Mouse (Mus musculus): ENCODE measurements around the gene Vegfa. TPM values are rescaled to one million over a fixed set of nuclear protein-coding genes. Genes with fewer than 3 reads are reported as not detected.

Gene Vegfa
- polyA plus RNA-seq (2016; fragmentation: Nextera tagmentation; extraction: Ambion mirVana) = 2.1 and 2.3 TPM in 2 replicates

DNA sequence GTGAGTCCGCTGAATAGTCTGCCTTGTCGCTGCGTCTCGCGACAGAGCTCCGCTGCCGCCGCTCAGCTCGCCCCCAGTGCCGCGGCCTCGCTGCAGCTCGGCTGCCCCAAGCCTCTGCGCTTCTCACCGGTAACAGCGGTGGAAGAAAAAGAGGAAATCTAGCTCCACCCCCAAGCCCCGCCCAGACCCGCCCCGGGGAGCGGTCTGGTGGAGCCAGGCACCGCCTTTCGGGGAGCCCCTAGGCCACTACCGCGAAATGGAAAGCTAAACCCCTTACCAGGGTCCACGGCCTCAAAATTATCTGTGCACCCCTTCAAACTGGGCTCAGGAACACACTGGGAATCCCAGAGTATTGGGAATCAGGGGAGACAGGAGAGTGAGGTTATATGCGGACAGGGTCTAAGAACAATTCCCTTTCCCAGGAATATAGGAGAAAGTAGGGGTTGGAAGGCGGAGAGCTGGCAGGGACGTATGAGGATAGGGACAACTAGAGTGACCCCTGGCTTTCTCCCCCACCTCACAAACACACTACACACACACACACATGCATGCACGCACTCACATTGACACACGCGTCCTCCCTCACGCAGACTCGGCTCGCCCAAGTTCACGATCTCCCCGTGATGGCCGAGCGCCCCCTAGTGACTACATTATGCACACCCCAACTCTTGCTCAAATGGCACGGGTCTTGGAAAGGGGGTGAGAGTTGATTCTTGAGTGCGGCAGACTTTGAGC is at the start of gene Vegfa:
Vegfa (minus strand) TSS at position 113 of the 735 bp plus-strand sequence.
- DNase-seq (ENCODE audit: low spot score) = peak; percentile 94
- H3K27ac ChIP-seq (replicated peaks) = peak within 1 kb of the TSS; percentile 98
- peaks cover 7% of the 10 kb centered on the region for H3K36me3 ChIP-seq (replicated peaks)
- peaks cover 50% of the 10 kb centered on the region for H3K4me1 ChIP-seq
- H3K4me3 ChIP-seq = peak within 1 kb of the TSS; percentile 83
- H3K27me3 ChIP-seq (replicated peaks; ENCODE audit: low read depth, poor library complexity, severe bottlenecking) = peaks cover 26% of the 10 kb centered on the region
- H3K9me3 ChIP-seq = no peaks in the 10 kb centered on the region
- WGBS = under 1% methylated on average over 40 of the region's 40 CpGs

DNA sequence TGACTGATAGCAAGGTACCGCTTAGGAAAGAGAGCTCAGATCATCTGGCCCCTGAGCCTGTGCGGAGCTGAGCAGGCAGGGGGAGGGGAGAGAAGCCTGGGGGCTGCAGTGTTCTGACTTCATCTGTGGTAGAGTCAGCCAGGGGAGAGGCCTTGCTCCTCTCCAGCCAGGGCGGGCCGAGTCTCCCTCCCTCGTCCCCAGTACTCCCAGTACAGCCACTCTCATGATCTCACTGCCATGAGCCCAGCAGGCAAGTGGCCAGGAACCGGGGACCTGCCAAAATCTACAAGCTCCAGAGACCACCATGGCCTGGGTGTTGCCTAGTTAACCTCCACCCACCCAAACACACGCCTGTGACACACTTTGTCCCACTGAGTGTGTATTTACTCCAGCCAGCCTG is 49.5 kb upstream of the Vegfa start:
- peak overlapping the region; percentile 74 for H3K27ac ChIP-seq (replicated peaks)

GRCm38 (mm10) chr17:46081042-46081441 is 48.9 kb upstream of the Vegfa start:
- WGBS = 59% methylated on average over 5 of the region's 5 CpGs
- DNase-seq (ENCODE audit: low spot score) = no peak
- peak overlapping the region; percentile 74 for H3K27ac ChIP-seq (replicated peaks)
- H3K27me3 ChIP-seq (replicated peaks; ENCODE audit: low read depth, poor library complexity, severe bottlenecking) = no peaks in the 10 kb centered on the region
- peaks cover 53% of the 10 kb centered on the region for H3K4me1 ChIP-seq
- no peaks in the 10 kb centered on the region for H3K9me3 ChIP-seq
- H3K4me3 ChIP-seq = no peak overlapping the region
- no peaks in the 10 kb centered on the region for H3K36me3 ChIP-seq (replicated peaks)

More for the DNA sequence above, 49.5 kb upstream of the Vegfa start:
- Histone ChIP-seq H3K27me3 (replicated peaks; ENCODE audit: low read depth, poor library complexity, severe bottlenecking) (no peaks in the 10 kb centered on the region), H3K9me3 (no peaks in the 10 kb centered on the region), H3K4me3 (no peak overlapping the region), H3K36me3 (replicated peaks) (no peaks in the 10 kb centered on the region), H3K4me1 (peaks cover 59% of the 10 kb centered on the region)
- WGBS = 52% methylated on average over 7 of the region's 7 CpGs
- DNase-seq (ENCODE audit: low spot score) = no peak

DNA sequence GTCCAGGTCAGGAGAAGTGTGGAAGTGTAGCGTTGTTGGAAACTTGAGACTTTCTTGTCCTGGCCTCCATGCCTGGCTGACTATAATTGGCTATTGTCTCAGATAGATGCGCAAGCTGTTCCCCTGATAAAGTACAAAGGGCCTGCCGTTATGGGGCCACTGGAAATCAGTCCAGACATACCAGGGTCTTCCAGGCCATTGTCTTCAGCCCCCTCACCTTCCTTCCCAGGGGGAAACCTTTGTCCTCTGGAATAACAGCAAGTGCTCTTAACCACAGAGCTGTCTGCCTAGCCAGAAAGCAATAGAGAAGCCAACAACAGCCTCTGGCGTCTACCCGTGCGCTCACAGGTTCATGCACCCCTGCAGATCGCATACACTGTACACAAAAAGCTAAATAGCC is 48.2 kb upstream of the Vegfa start:
- peak overlapping the region; percentile 66 for H3K27ac ChIP-seq (replicated peaks)
- WGBS = 50% methylated on average over 7 of the region's 7 CpGs
- no peak for DNase-seq (ENCODE audit: low spot score)

GRCm38 (mm10) chr17:46079037-46079436 is 46.9 kb upstream of the Vegfa start:
- Histone ChIP-seq H3K36me3 (replicated peaks) (no peaks in the 10 kb centered on the region), H3K9me3 (no peaks in the 10 kb centered on the region), H3K27me3 (replicated peaks; ENCODE audit: low read depth, poor library complexity, severe bottlenecking) (no peaks in the 10 kb centered on the region), H3K4me1 (peaks cover 44% of the 10 kb centered on the region), H3K4me3 (no peak overlapping the region), H3K27ac (replicated peaks) (no peak overlapping the region)
- WGBS = 73% methylated on average over 2 of the region's 2 CpGs
- DNase-seq (ENCODE audit: low spot score) = no peak

More for the DNA sequence above, 48.2 kb upstream of the Vegfa start:
- H3K9me3 ChIP-seq = no peaks in the 10 kb centered on the region
- H3K4me3 ChIP-seq = no peak overlapping the region
- H3K36me3 ChIP-seq (replicated peaks) = no peaks in the 10 kb centered on the region
- H3K4me1 ChIP-seq = peaks cover 47% of the 10 kb centered on the region
- no peaks in the 10 kb centered on the region for H3K27me3 ChIP-seq (replicated peaks; ENCODE audit: low read depth, poor library complexity, severe bottlenecking)

GRCm38 (mm10) chr17:46077921-46078534 is 45.9 kb upstream of the Vegfa start:
- Histone ChIP-seq H3K9me3 (no peaks in the 10 kb centered on the region), H3K4me3 (no peak overlapping the region), H3K27ac (replicated peaks) (no peak overlapping the region), H3K27me3 (replicated peaks; ENCODE audit: low read depth, poor library complexity, severe bottlenecking) (no peaks in the 10 kb centered on the region), H3K4me1 (peaks cover 46% of the 10 kb centered on the region), H3K36me3 (replicated peaks) (no peaks in the 10 kb centered on the region)
- 95% methylated on average over 12 of the region's 12 CpGs for WGBS
- no peak for DNase-seq (ENCODE audit: low spot score)

GRCm38 (mm10) chr17:46076260-46076551 is 44.0 kb upstream of the Vegfa start:
- peaks cover 35% of the 10 kb centered on the region for H3K4me1 ChIP-seq
- WGBS = 83% methylated on average over 1 of the region's 1 CpGs
- no peak overlapping the region for H3K4me3 ChIP-seq
- DNase-seq (ENCODE audit: low spot score) = no peak
- H3K27ac ChIP-seq (replicated peaks) = no peak overlapping the region
- no peaks in the 10 kb centered on the region for H3K36me3 ChIP-seq (replicated peaks)
- no peaks in the 10 kb centered on the region for H3K9me3 ChIP-seq
- H3K27me3 ChIP-seq (replicated peaks; ENCODE audit: low read depth, poor library complexity, severe bottlenecking) = no peaks in the 10 kb centered on the region

- no peak for DNase-seq (ENCODE audit: low spot score)
- H3K4me3 ChIP-seq = no peak overlapping the region
- H3K4me1 ChIP-seq = peaks cover 30% of the 10 kb centered on the region
- WGBS = 73% methylated on average over 5 of the region's 5 CpGs
- H3K36me3 ChIP-seq (replicated peaks) = no peaks in the 10 kb centered on the region
- no peaks in the 10 kb centered on the region for H3K9me3 ChIP-seq
- H3K27me3 ChIP-seq (replicated peaks; ENCODE audit: low read depth, poor library complexity, severe bottlenecking) = no peaks in the 10 kb centered on the region
- no peak overlapping the region for H3K27ac ChIP-seq (replicated peaks)
Observed at GRCm38 (mm10) chr17:46075551-46076259, 43.5 kb upstream of the Vegfa start.

GRCm38 (mm10) chr17:46075116-46075485 is 42.9 kb upstream of the Vegfa start:
- Histone ChIP-seq H3K27me3 (replicated peaks; ENCODE audit: low read depth, poor library complexity, severe bottlenecking) (0 out of 2 replicates have a peak, but pooled peaks cover 1% of the 10 kb centered on the region), H3K27ac (replicated peaks) (no peak overlapping the region), H3K9me3 (no peaks in the 10 kb centered on the region), H3K36me3 (replicated peaks) (no peaks in the 10 kb centered on the region), H3K4me3 (no peak overlapping the region), H3K4me1 (peaks cover 27% of the 10 kb centered on the region)
- peak; percentile 40 for DNase-seq (ENCODE audit: low spot score)
- 49% methylated on average over 3 of the region's 3 CpGs for WGBS

GRCm38 (mm10) chr17:46074398-46075115 is 42.4 kb upstream of the Vegfa start:
- no peak overlapping the region for H3K4me3 ChIP-seq
- no peak for DNase-seq (ENCODE audit: low spot score)
- 75% methylated on average over 7 of the region's 7 CpGs for WGBS
- no peaks in the 10 kb centered on the region for H3K9me3 ChIP-seq
- H3K36me3 ChIP-seq (replicated peaks) = no peaks in the 10 kb centered on the region
- H3K4me1 ChIP-seq = peaks cover 29% of the 10 kb centered on the region
- H3K27ac ChIP-seq (replicated peaks) = peak overlapping the region; percentile 57
- H3K27me3 ChIP-seq (replicated peaks; ENCODE audit: low read depth, poor library complexity, severe bottlenecking) = 0 out of 2 replicates have a peak, but pooled peaks cover 3% of the 10 kb centered on the region

DNA sequence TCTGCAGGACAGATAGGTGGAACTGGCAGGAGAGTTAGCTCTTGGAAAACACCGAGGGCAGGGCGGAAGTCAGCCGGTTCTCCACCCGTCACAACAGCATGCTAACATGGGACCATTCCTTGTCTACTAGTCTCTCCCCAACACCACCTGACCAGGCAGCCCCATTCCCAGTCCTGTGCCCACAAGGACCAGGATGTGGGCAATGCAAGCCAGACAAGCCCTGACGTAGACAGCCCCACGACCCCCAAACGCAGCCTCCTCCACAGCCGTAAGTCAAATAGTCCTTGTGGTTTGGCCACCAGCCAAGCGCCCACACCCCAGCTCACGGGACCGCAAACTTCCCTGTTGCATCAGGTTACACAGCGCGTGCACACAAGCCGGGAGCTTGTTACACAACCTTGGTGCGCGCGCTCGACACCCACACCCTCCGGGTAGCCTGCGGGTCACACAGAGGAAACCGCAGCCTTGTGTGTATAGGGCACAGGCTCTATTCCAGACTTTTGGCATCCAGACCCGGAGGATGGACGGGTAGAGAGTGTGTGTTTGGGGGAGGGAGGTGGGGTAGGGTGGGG is 41.6 kb upstream of the Vegfa start:
- no peaks in the 10 kb centered on the region for H3K9me3 ChIP-seq
- DNase-seq (ENCODE audit: low spot score) = peak; percentile 69
- WGBS = 68% methylated on average over 23 of the region's 23 CpGs
- H3K4me1 ChIP-seq = peaks cover 31% of the 10 kb centered on the region
- H3K27me3 ChIP-seq (replicated peaks; ENCODE audit: low read depth, poor library complexity, severe bottlenecking) = 0 out of 2 replicates have a peak, but pooled peaks cover 3% of the 10 kb centered on the region
- H3K4me3 ChIP-seq = peak overlapping the region; percentile 18; the same call in 1 of the 2 replicates
- H3K27ac ChIP-seq (replicated peaks) = peak overlapping the region; percentile 57
- H3K36me3 ChIP-seq (replicated peaks) = no peaks in the 10 kb centered on the region

DNA sequence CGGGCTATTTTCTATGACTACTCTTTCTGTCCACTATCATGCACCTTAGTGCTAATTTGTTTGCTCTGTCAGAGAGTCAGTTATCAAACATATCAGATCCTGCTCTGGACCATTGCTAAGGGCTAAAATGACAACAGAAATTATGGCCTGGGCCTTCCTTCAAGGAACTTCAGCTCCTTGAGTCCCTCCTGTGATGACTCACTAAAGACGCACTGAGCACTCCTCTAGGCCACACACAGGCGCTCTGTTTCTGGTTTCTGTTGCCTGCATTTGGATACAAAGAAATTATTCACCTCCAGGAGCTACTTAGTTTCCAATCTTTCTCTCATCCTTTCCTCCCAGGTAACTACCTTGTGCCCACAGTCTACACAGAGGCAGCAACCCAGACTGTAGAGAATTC is 39.4 kb upstream of the Vegfa start:
- no peaks in the 10 kb centered on the region for H3K9me3 ChIP-seq
- H3K27me3 ChIP-seq (replicated peaks; ENCODE audit: low read depth, poor library complexity, severe bottlenecking) = 0 out of 2 replicates have a peak, but pooled peaks cover 3% of the 10 kb centered on the region
- peaks cover 31% of the 10 kb centered on the region for H3K4me1 ChIP-seq
- no peaks in the 10 kb centered on the region for H3K36me3 ChIP-seq (replicated peaks)
- 86% methylated on average over 3 of the region's 3 CpGs for WGBS
- no peak for DNase-seq (ENCODE audit: low spot score)
- no peak overlapping the region for H3K27ac ChIP-seq (replicated peaks)
- H3K4me3 ChIP-seq = no peak overlapping the region

Data from embryonic facial prominence, embryonic 10.5 days (tissue).